Mouse (Mus musculus) heart, embryonic 13.5 days (tissue): ENCODE measurements around the gene Ccdc182. TPM values are rescaled to one million over a fixed set of nuclear protein-coding genes. Genes with fewer than 3 reads are reported as not detected.

ENCODE experiments used
- ATAC-seq: fragments of 200-750 bp; cut with Nextera tagmentation; 2 replicates; pipeline ENCODE4 v1.8.0; 2017; ENCODE audit warnings: moderate TSS enrichment; ENCODE audit not compliant: insufficient number of reproducible peaks, low FRiP score, low TSS enrichment; ENCODE audit errors: extremely low read depth
- H3K27ac ChIP-seq: fragments of 300-500 bp; sonication (generic); replicated peaks from 2 replicates; pipeline ENCODE4 v1.5.1; 2015; ENCODE audit warnings: moderate library complexity, mild to moderate bottlenecking, inconsistent platforms
- H3K27me3 ChIP-seq: fragments of 300-500 bp; sonication (generic); replicated peaks from 2 replicates; pipeline ENCODE4 v1.6.1; 2015; ENCODE audit warnings: mild to moderate bottlenecking, inconsistent platforms
- H3K36me3 ChIP-seq: fragments of 300-500 bp; sonication (generic); 2 replicates; pipeline ENCODE4 v1.6.1; 2015; ENCODE audit warnings: mild to moderate bottlenecking, inconsistent platforms
- H3K4me1 ChIP-seq: fragments of 300-500 bp; sonication (generic); 2 replicates; pipeline ENCODE4 v1.6.1; 2015; ENCODE audit warnings: inconsistent platforms
- H3K4me2 ChIP-seq: fragments of 300-500 bp; sonication (generic); 2 replicates; pipeline ENCODE4 v1.6.1; 2015; ENCODE audit warnings: inconsistent platforms, mild to moderate bottlenecking, moderate library complexity
- H3K4me3 ChIP-seq: fragments of 300-500 bp; sonication (generic); 2 replicates; pipeline ENCODE4 v1.5.1; 2015; ENCODE audit warnings: moderate library complexity, mild to moderate bottlenecking, inconsistent platforms
- H3K9ac ChIP-seq: fragments of 300-500 bp; sonication (generic); 2 replicates; pipeline ENCODE4 v1.6.1; 2015; ENCODE audit warnings: inconsistent platforms, mild to moderate bottlenecking, moderate library complexity
- H3K9me3 ChIP-seq: fragments of 300-500 bp; sonication (generic); 2 replicates; pipeline ENCODE4 v1.6.1; 2016; ENCODE audit warnings: inconsistent platforms
- WGBS: fragments of 180-500 bp; shearing (Covaris S2); methylation state at CpG from one replicate; pipeline ENCODE4 v1.1.7; 2015; ENCODE audit warnings: mixed read lengths; 5-methylcytosine and 5-hydroxymethylcytosine counted together
- polyA plus RNA-seq: library from polyadenylated mRNA; unstranded; fragments of >200 nt; fragmentation: Nextera tagmentation; extraction: Ambion mirVana; gene quantifications from 2 replicates; pipeline ENCODE4 v1.2.1, GENCODE M21; 2015

Ccdc182 gene
- polyA plus RNA-seq, 1 experiment from 2014 or later = not detected

DNA sequence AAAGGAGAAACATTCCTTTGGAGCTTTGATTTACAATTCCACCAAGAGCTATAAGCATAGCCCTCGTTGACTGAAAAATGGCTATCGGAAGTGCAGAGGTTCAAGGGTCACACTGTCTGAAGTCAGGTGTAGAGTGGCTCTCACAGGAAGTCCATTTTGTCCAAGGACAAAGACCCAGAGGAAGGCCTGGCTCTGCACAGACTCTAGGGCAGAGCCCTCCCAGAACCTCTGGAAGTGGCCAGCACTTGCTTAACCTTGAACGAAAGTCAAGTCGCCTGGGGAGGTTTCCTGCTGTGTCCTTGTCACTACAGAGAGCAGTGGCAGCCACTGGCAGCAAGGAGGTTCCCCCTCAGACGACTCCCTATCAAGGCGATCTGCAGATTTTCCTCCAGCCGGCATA lies 33.4 kb upstream of the Ccdc182 start:
- Histone ChIP-seq H3K27ac (peak overlapping the region; percentile 48), H3K4me3 (no peak overlapping the region), H3K4me2 (peak overlapping the region; percentile 0; the same call in 1 of the 2 replicates), H3K4me1 (peaks cover 11% of the 10 kb centered on the region), H3K27me3 (no peaks in the 10 kb centered on the region), H3K9ac (no peak overlapping the region), H3K9me3 (peaks cover 7% of the 10 kb centered on the region; the same call in 1 of the 2 replicates), H3K36me3 (0 out of 2 replicates have a peak, but pooled peaks cover 4% of the 10 kb centered on the region)
- ATAC-seq = no peak
- WGBS = 23% methylated on average over 7 of the region's 7 CpGs

DNA sequence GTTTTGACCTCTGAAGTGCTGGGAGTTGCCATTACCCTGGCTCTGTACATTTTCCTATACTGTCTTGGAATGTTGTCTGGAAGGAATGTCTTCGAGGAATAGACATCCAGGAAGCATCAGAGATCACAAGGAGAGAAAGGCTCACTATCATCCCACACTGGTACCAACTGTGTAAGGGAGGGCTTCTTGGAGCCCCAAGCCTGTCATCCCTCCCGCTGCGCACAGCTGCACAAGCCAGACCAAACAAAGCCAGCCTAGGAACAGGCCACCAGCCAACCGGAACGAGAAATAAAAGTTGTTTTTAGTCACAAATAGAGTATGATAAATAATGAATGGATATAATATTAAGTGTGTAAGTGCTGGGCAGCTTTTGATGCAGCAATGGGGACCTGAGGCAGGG lies 29.0 kb upstream of the Ccdc182 start:
- Histone ChIP-seq H3K4me3 (no peak overlapping the region), H3K9ac (no peak overlapping the region), H3K4me1 (peaks cover 11% of the 10 kb centered on the region), H3K9me3 (peaks cover 3% of the 10 kb centered on the region; the same call in 1 of the 2 replicates), H3K4me2 (no peak overlapping the region), H3K36me3 (0 out of 2 replicates have a peak, but pooled peaks cover 2% of the 10 kb centered on the region), H3K27ac (no peak overlapping the region), H3K27me3 (no peaks in the 10 kb centered on the region)
- 76% methylated on average over 5 of the region's 5 CpGs for WGBS
- ATAC-seq = no peak

DNA sequence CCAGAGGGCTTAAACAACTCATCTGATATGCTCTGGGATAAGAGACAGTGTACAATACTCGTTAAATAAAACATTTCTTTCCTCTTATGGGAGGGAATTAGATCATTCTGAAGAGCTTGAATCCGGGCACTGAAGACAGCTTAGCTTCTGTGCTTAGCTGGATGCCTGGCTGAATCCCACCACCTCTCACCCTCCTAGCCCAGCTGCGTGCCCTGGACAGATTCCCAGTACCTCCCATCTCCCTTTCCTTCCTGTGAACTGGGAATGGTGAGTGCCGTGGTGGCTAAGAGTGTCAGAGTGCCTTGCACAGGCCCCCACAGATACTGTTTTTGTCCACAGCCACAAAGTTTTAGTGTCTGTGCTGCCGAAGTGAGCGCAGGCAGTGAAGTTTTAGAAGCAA lies 27.5 kb upstream of the Ccdc182 start:
- ATAC-seq = no peak
- no peak overlapping the region for H3K27ac ChIP-seq
- no peak overlapping the region for H3K9ac ChIP-seq
- H3K4me3 ChIP-seq = no peak overlapping the region
- H3K4me1 ChIP-seq = no peaks in the 10 kb centered on the region
- 56% methylated on average over 6 of the region's 6 CpGs for WGBS
- H3K27me3 ChIP-seq = no peaks in the 10 kb centered on the region
- H3K4me2 ChIP-seq = no peak overlapping the region
- no peaks in the 10 kb centered on the region for H3K36me3 ChIP-seq
- H3K9me3 ChIP-seq = no peaks in the 10 kb centered on the region

DNA sequence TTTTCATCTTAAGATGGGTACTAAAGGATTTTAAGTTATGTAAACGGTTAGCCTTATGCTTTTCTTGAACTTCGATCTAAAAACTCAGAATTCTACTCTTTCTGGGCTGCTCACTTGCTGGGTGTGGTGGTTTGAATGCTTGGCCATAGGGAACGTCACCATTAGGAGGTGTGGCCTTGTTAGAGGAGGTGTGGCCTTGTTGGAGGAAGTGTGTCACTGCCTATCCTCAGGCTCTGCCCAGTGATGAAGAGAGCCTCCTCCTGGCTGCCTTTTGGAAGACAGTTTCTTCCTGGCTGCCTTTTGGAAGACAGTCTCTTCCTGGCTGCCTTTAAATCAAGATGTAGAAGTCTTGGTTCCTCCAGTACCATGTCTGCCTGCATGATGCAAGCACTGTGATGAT lies 22.0 kb upstream of the Ccdc182 start:
- Histone ChIP-seq H3K4me2 (no peak overlapping the region), H3K4me3 (no peak overlapping the region), H3K4me1 (peaks cover 27% of the 10 kb centered on the region), H3K36me3 (no peaks in the 10 kb centered on the region), H3K27ac (no peak overlapping the region), H3K27me3 (0 out of 2 replicates have a peak, but pooled peaks cover 3% of the 10 kb centered on the region), H3K9me3 (no peaks in the 10 kb centered on the region), H3K9ac (no peak overlapping the region)
- ATAC-seq = no peak
- 59% methylated on average over 3 of the region's 3 CpGs for WGBS

DNA sequence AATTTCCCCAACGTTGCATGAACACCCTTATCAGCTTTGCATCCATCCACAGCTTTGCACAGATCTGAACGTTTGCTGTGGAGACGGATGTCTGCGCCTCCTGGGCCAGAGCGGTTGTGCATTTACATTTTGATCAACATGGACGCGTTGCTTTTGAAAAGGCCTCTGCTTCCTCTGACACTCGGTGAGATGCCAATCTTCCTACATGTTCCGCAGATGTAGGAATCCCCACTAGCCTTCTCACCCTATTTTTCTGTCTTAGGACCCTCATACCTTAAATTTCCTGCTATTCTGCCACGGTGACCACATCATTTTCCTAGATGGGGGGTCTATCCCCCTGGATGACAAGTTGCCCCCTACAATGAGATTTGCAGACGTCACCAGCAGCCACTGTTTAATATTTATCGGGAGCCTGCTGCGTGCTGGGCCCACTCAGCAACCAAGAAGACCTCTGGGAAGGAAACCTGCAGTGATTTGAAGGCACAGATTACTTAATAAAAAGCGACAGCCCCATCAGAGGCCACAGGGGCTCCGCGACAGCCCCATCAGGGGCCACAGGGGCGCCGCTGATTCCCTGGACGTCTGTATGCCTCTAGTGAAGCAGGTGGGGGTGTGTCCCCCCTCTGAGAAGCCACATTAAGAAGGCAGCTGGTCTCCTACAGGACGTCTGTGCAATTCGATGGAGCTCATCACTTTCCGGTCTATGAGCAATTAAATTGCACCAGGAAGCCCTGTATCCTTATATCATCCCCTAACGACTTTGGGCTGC lies 19.6 kb upstream of the Ccdc182 start:
- WGBS = 63% methylated on average over 23 of the region's 23 CpGs
- H3K9ac ChIP-seq = peak overlapping the region; percentile 55; the same call in 1 of the 2 replicates

DNA sequence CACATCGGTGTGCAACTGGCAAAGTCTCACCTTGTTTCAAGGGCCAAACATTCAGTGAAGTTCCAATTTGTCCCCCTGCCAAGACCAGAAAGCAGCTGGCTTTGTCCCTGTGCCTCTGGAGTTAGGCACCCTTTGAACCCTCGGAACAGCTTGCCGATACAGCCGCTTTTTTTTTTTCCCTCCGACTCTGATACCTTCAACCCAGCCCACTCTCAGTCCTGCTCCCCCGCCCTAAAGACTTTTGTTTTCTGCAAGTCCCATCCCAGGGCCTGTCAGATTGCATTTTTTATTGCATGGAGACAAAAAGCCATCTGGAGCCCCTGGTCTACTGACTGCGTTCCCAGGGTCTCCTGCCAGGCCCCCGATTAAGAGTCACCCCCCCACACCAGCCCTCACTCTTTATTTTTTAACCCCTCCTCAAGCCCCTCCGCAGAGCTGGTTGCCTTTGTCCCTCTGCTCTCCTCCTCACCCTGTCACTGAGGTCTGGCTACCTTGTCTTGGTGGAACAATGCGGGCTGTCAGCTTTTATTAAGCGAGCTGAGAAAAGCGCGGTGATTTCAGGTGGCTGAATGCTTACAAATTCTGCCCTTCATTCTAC lies 18.9 kb upstream of the Ccdc182 start:
- Histone ChIP-seq H3K9ac (peak overlapping the region; percentile 55; the same call in 1 of the 2 replicates), H3K27me3 (0 out of 2 replicates have a peak, but pooled peaks cover 3% of the 10 kb centered on the region), H3K36me3 (no peaks in the 10 kb centered on the region), H3K4me1 (peaks cover 29% of the 10 kb centered on the region), H3K9me3 (no peaks in the 10 kb centered on the region), H3K4me3 (no peak overlapping the region), H3K27ac (0 out of 2 replicates have a peak overlapping the region, but pooled peaks have one; percentile 29), H3K4me2 (peak overlapping the region; percentile 20; the same call in 1 of the 2 replicates)
- 46% methylated on average over 13 of the region's 13 CpGs for WGBS
- no peak for ATAC-seq

More for the DNA sequence above, 19.6 kb upstream of the Ccdc182 start:
- Histone ChIP-seq H3K27me3 (0 out of 2 replicates have a peak, but pooled peaks cover 3% of the 10 kb centered on the region), H3K27ac (no peak overlapping the region), H3K36me3 (no peaks in the 10 kb centered on the region), H3K4me2 (no peak overlapping the region), H3K4me1 (peaks cover 29% of the 10 kb centered on the region), H3K9me3 (no peaks in the 10 kb centered on the region), H3K4me3 (no peak overlapping the region)
- ATAC-seq = no peak

DNA sequence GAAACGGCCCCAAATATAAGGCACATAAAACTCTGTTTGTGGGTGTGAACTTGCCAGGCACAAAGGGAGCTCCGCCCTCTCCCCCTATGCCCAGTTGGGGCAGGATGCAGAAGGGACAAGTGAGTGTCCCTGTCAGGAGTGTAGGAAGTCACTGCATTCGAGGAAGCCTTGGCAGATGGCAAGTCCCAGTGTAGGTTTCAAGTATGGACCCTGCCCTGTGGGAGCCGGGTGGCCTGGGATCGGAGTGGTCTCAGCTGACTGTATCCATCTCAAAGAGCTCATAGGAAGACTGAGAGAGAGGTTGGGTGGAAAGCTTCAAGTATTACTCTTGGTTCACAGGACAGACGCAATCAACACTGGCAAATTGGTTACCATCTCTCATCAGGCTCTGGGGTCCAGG lies 17.9 kb upstream of the Ccdc182 start:
- WGBS = 76% methylated on average over 6 of the region's 6 CpGs
- no peaks in the 10 kb centered on the region for H3K9me3 ChIP-seq
- no peak overlapping the region for H3K4me2 ChIP-seq

DNA sequence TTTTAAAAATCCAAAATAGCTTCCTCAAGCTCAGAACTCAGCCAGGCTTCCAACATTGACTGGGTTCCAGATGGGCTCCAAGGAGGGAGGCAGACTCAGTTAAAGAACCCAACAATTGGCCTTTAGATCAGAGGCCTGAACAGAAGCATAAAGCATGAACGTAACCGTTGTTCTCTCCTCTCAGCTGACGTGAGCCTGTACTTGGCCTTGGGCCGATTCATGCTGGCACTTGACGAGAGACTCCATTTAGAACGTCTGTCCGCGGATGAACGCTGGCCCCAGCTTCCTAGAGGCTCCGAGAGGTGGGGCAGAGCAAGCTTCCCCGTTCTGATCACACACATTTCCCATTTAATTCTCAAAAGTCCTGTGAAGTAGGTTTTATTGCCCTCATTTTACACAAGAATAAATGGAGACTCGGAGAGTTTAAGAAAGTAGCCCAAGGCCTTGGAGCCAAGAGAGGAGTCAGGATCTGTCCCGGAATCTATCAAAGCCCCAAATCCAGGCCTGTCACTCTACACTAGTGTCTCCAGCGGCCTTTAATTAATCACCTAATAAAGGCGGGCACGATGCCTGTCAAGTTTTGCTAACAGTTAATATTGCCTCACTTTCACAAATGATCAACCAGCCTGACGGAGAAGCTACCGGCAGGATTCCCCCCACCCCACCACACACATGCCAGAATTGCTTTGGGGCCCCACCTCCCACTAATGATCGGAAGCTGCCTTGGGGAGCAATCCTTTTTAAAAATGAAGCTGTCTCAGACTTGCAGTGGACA lies 17.1 kb upstream of the Ccdc182 start:
- Histone ChIP-seq H3K9me3 (peaks cover under 1% of the 10 kb centered on the region; the same call in 1 of the 2 replicates), H3K4me3 (no peak overlapping the region), H3K4me2 (no peak overlapping the region), H3K27me3 (0 out of 2 replicates have a peak, but pooled peaks cover 3% of the 10 kb centered on the region), H3K9ac (no peak overlapping the region), H3K36me3 (no peaks in the 10 kb centered on the region), H3K27ac (0 out of 2 replicates have a peak overlapping the region, but pooled peaks have one; percentile 21), H3K4me1 (peaks cover 35% of the 10 kb centered on the region)
- 69% methylated on average over 19 of the region's 19 CpGs for WGBS
- ATAC-seq = no peak

More for the DNA sequence above, 17.9 kb upstream of the Ccdc182 start:
- H3K4me3 ChIP-seq = no peak overlapping the region
- no peak for ATAC-seq
- 0 out of 2 replicates have a peak overlapping the region, but pooled peaks have one; percentile 21 for H3K27ac ChIP-seq
- no peaks in the 10 kb centered on the region for H3K36me3 ChIP-seq
- H3K27me3 ChIP-seq = 0 out of 2 replicates have a peak, but pooled peaks cover 3% of the 10 kb centered on the region
- no peak overlapping the region for H3K9ac ChIP-seq
- peaks cover 35% of the 10 kb centered on the region for H3K4me1 ChIP-seq

DNA sequence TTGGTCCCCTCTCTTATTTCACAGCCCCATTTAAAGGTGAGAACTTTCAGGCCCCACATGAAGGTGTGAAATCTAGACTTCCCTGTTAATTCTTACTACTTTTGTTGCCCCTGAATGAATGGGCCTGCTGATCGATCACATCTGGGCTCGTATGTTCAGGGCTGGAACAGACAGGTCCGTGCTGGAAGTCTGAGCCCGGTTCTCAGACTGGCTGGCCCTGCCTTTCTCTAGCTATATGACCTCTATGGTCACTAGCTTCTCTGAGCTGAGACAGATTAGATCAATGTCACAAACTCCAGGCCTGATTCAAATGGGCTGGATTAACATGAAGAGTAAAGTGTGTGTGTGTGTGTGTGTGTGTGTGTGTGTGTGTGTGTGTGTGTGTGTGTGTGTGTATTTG lies 14.9 kb upstream of the Ccdc182 start:
- Histone ChIP-seq H3K4me3 (no peak overlapping the region), H3K27me3 (0 out of 2 replicates have a peak, but pooled peaks cover under 1% of the 10 kb centered on the region), H3K27ac (no peak overlapping the region), H3K9me3 (peaks cover 11% of the 10 kb centered on the region), H3K4me1 (peaks cover 35% of the 10 kb centered on the region), H3K36me3 (no peaks in the 10 kb centered on the region), H3K9ac (no peak overlapping the region), H3K4me2 (no peak overlapping the region)
- ATAC-seq = no peak
- 51% methylated on average over 4 of the region's 4 CpGs for WGBS

DNA sequence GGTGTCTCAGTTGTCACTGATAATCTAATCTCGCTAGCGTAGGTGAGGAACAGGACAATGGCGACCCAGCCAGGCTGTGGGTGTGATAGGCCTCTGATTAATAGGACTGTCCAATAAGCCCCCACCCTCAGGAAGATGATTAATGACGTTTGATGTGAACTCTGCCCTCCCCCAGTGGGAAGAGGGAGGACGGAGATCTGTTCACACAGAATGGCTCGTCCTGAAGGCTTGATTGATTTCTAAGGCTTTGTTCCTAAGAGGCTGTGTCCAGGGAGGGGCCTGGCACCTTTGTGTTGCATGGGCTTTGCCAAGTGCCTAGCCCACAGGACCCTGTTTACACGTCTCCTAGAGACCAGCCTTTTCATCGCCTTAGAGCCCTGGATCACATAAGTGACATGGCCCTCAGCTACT lies 13.4 kb upstream of the Ccdc182 start:
- no peak overlapping the region for H3K4me2 ChIP-seq
- peaks cover 11% of the 10 kb centered on the region for H3K9me3 ChIP-seq
- H3K4me1 ChIP-seq = peaks cover 20% of the 10 kb centered on the region
- H3K9ac ChIP-seq = no peak overlapping the region
- WGBS = 35% methylated on average over 8 of the region's 8 CpGs
- no peaks in the 10 kb centered on the region for H3K27me3 ChIP-seq
- H3K4me3 ChIP-seq = no peak overlapping the region
- no peak for ATAC-seq
- no peaks in the 10 kb centered on the region for H3K36me3 ChIP-seq
- no peak overlapping the region for H3K27ac ChIP-seq
